9 mouse cellular contexts compared by ENCODE assay signal in the genomic region with DNA sequence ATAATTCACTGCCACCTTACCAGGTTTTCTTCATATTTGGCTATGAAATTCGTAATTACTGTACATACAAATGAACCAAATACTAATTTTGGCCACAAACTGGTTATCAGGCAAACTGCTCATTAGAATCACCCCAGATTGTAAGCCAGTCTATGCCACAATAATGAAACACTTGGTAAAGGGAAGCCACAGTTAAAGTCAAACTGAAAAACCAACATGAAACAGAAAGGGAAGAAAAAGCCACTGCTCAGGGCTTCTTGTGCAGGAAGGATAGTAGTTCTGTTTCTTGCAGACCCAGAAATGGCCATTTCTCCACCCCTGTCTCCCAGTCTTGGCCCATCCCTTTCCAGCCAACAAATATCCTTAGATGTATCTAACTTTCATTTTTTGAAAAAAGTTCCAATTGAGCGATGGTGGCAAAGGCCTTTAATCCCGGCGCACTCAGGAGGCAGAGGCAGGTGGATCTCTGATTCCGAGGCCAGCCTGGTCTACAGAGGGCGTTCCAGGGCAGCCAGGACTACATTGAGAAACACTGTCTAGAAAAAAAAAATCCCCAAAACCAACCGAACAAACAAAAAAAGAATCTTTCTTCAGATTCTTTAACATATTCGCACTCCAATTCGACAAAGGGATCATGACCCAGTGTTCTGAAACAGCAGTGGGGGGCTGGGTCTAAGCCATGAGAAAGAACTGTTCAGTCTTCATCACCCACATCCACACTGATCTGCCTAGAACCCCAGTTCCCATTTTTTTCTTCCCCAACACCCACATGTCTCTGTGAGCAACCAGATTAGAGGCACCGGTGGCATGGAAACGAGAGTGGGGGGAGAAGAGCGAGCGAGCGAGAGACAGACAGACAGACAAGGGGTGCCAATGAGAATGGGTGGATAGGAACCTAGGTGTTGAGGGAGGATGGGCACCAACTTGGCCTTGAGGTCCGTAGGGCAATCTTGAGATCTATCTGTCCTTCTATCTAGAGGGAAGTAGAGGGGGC. TPM values are rescaled to one million over a fixed set of nuclear protein-coding genes. Genes with fewer than 3 reads are reported as not detected.
DNase-seq lines count a peak whose midpoint lies in the region; ATAC-seq lines count a peak whose summit lies in the region.
"Had no signal": no experiment of that assay in that cellular context is flagged by ENCODE, and none has a peak within 500 bp of the region (broad histone marks: within the 10 kb centered on the region; RNA-seq: fewer than 3 reads in every experiment).

Gene Naif1, plus strand, starts transcription at position 697 of the 994 bp plus-strand sequence.

- peak within 1 kb of the TSS; percentile 91 for H3K27ac ChIP-seq in intestine, embryonic 15.5 days
- H3K27ac ChIP-seq in midbrain, embryonic 13.5 days = peak within 1 kb of the TSS; percentile 94

- no peaks in the 10 kb centered on the region for H3K36me3 ChIP-seq in intestine, embryonic 15.5 days
- peaks cover 5% of the 10 kb centered on the region for H3K36me3 ChIP-seq in midbrain, embryonic 13.5 days

- H3K9ac ChIP-seq in intestine, embryonic 15.5 days = peak within 1 kb of the TSS; percentile 90
- peak within 1 kb of the TSS; percentile 85 for H3K9ac ChIP-seq in midbrain, embryonic 13.5 days (replicated peaks)

- H3K4me3 ChIP-seq in intestine, embryonic 15.5 days (replicated peaks) = peak within 1 kb of the TSS; percentile 86
- peak within 1 kb of the TSS; percentile 79 for H3K4me3 ChIP-seq in midbrain, embryonic 13.5 days (replicated peaks)

- WGBS in intestine, embryonic 15.5 days = 75% methylated on average over 15 of the region's 15 CpGs
- WGBS in midbrain, embryonic 13.5 days = 77% methylated on average over 15 of the region's 15 CpGs

- ATAC-seq in frontal cortex, adult (ENCODE audit: low TSS enrichment) = no peak
- no peak for ATAC-seq in intestine, embryonic 15.5 days
- ATAC-seq in midbrain, embryonic 13.5 days = no peak
- no peak for ATAC-seq in erythroid progenitor cell, adult 5-6 weeks (replicated peaks; ENCODE audit: low FRiP score, poor library complexity, severe bottlenecking)

- H3K27me3 ChIP-seq in intestine, embryonic 15.5 days (replicated peaks) = no peaks in the 10 kb centered on the region
- no peaks in the 10 kb centered on the region for H3K27me3 ChIP-seq in midbrain, embryonic 13.5 days
- H3K27me3 ChIP-seq: Patski had no signal

- H3K4me2 ChIP-seq in intestine, embryonic 15.5 days (replicated peaks) = peak within 1 kb of the TSS; percentile 83
- H3K4me2 ChIP-seq in midbrain, embryonic 13.5 days (replicated peaks) = peak within 1 kb of the TSS; percentile 78

- H3K9me3 ChIP-seq in intestine, embryonic 15.5 days = no peaks in the 10 kb centered on the region
- H3K9me3 ChIP-seq in midbrain, embryonic 13.5 days = no peaks in the 10 kb centered on the region

- H3K4me1 ChIP-seq in intestine, embryonic 15.5 days (replicated peaks) = peaks cover 32% of the 10 kb centered on the region
- peaks cover 48% of the 10 kb centered on the region for H3K4me1 ChIP-seq in midbrain, embryonic 13.5 days (replicated peaks)

- peak; percentile 34 to 52 for DNase-seq in frontal cortex, postnatal 10 days (ENCODE audit: low spot score in 2 of 2)
- DNase-seq in right cerebral cortex, postnatal 10 days (ENCODE audit: low spot score in 2 of 2) = peak; percentile 53 to 77
- DNase-seq in right cerebral cortex, postnatal 14 days = no peak
- no peak for DNase-seq in MN1 (ENCODE audit: low spot score)

RNA-seq across cellular contexts. Expression of gene Naif1, which starts in this region (rescaled TPM):
- 4.7 and 5.0 TPM in 2 replicates for polyA plus RNA-seq in intestine, embryonic 15.5 days (2015; fragmentation: Nextera tagmentation; extraction: Ambion mirVana)
- 5.1 and 6.1 TPM in 2 replicates for polyA plus RNA-seq in midbrain, embryonic 13.5 days (2015; fragmentation: Nextera tagmentation; extraction: Ambion mirVana)
- total RNA-seq in erythroid progenitor cell, adult 5-6 weeks (2015; ENCODE audit: low replicate concordance) = 4.0 TPM in 1 of 2 replicates, not detected in the other
- 0.23 and 2.1 TPM in 2 replicates for total RNA-seq in erythroid progenitor cell, adult 5-6 weeks (2017; ENCODE audit: low replicate concordance)

Comparison
In these comparisons a context has a peak if more than half of its experiments do, and no peak if none do; other contexts are left out.
1. DNase-seq: peak in frontal cortex, postnatal 10 days (2 of 2) and right cerebral cortex, postnatal 10 days (2 of 2); none in right cerebral cortex, postnatal 14 days (single experiment) and MN1 (single experiment).